Mouse (Mus musculus): Measurements from ENCODE around the gene Gm17374. TPM values are rescaled to one million over a fixed set of nuclear protein-coding genes. Genes with fewer than 3 reads are reported as not detected.
"Not testable (repeated sequence)": the region's sequence is repeated elsewhere in the genome, so short reads cannot be mapped to it uniquely, and the experiment has no call there.

Gene Gm17374
- not detected in 2 replicates for polyA plus RNA-seq (2015; fragmentation: Nextera tagmentation; extraction: Ambion mirVana)

DNA sequence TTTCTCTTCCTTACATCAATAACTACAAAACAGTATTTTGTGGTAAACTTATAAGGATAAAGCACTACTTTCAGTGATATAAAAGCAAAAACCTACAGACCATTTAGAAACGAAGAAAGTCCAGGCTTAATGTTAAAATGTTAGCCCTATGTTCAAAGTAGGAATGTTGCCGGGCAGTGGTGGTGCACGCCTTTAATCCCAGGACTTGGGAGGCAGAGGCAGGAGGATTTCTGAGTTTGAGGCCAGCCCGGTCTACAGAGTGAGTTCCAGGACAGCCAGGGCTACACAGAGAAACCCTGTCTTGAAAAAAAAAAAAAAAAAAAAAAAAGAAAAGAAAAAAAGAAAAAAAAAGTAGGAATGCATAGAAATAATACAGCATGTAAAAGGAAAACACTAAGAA, at the start of gene Gm17374:
Gm17374 (plus strand) TSS at position 301 of the 400 bp plus-strand sequence.
- WGBS = 93% methylated on average over 4 of the region's 4 CpGs

DNA sequence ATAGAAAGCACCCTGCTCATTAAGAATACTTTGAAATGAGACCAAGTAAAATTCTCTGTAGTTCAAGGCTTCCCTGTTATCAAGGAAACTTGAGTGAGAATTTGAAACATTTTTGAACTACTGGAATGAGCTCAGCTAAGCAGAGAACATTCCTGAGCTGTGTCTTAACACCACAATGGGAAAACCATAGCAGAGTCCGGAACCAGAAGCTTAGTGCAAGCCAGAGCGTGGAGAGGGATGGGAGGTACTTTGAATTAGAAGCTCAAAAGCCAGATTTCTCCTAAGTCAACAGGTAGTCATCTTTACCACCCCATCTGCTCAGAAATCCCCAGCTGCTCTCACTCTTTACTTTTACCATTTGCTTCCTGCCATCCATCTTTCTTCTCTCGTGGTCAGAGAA, 46.9 kb upstream of the Gm17374 start:
- no peak overlapping the region for H3K4me3 ChIP-seq (replicated peaks; ENCODE audit: low read length)
- H3K4me1 ChIP-seq (replicated peaks; ENCODE audit: control insufficient read depth, insufficient read depth, low read length) = no peaks in the 10 kb centered on the region
- H3K27me3 ChIP-seq (replicated peaks; ENCODE audit: control insufficient read depth, insufficient read depth, low read length) = no peaks in the 10 kb centered on the region
- no peak for ATAC-seq
- WGBS = 59% methylated on average over 3 of the region's 3 CpGs
- H3K4me2 ChIP-seq (ENCODE audit: low read length) = no peak overlapping the region
- H3K9me3 ChIP-seq (ENCODE audit: control insufficient read depth, low read length) = no peaks in the 10 kb centered on the region
- H3K9ac ChIP-seq (replicated peaks; ENCODE audit: low read depth, low read length) = no peak overlapping the region
- H3K27ac ChIP-seq (ENCODE audit: low read length) = no peak overlapping the region
- H3K36me3 ChIP-seq (ENCODE audit: control insufficient read depth, insufficient read depth) = no peaks in the 10 kb centered on the region

More for the DNA sequence above, at the start of gene Gm17374:
- H3K9ac ChIP-seq (replicated peaks; ENCODE audit: low read depth, low read length); H3K4me3 ChIP-seq (replicated peaks; ENCODE audit: low read length); ATAC-seq; H3K9me3 ChIP-seq (ENCODE audit: control insufficient read depth, low read length); H3K4me1 ChIP-seq (replicated peaks; ENCODE audit: control insufficient read depth, insufficient read depth, low read length); H3K27me3 ChIP-seq (replicated peaks; ENCODE audit: control insufficient read depth, insufficient read depth, low read length); H3K27ac ChIP-seq (ENCODE audit: low read length); H3K4me2 ChIP-seq (ENCODE audit: low read length): not testable (repeated sequence)
- peaks cover 14% of the 10 kb centered on the region; the same call in 1 of the 2 replicates for H3K36me3 ChIP-seq (ENCODE audit: control insufficient read depth, insufficient read depth)

DNA sequence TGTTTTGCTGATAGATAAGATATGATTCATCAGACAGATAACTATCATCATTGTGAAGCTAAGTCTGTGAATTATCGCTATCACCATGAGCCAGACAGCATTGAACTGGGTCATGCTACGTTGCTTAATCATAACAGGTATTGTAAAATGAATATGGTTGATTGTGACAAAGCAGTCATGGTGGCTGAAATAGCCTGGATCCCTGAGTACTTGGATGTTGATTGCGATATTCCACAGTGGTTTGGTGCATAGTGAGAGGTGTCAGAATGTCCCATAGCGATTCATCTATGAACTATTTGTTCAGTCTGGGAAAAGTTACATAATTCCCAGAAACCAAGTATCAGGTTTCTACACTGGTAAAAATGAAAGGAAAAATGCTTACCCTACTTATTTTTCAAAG, 44.2 kb upstream of the Gm17374 start:
- 90% methylated on average over 4 of the region's 4 CpGs for WGBS

DNA sequence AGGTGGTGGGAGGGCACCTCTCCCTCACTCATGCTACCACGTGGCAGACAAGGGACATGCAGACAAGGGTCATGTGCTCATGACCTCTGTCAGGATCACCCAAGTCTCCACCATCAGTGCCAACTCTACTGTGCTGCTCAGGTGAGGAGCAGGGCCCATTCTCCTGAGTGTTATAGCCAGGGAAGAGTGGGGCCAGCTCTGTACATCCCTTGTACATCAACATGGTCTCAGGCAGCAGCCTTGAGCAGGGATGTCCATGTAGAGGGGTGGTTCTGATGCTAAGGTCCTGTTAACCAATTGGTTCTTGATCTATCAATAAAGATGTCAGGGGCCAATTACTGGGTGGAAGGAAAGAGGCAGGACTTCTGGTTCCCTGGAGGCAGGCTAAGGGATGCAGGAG, 42.9 kb upstream of the Gm17374 start:
- Histone ChIP-seq H3K36me3 (ENCODE audit: control insufficient read depth, insufficient read depth) (no peaks in the 10 kb centered on the region), H3K27me3 (replicated peaks; ENCODE audit: control insufficient read depth, insufficient read depth, low read length) (no peaks in the 10 kb centered on the region), H3K9ac (replicated peaks; ENCODE audit: low read depth, low read length) (no peak overlapping the region), H3K4me1 (replicated peaks; ENCODE audit: control insufficient read depth, insufficient read depth, low read length) (no peaks in the 10 kb centered on the region), H3K27ac (ENCODE audit: low read length) (no peak overlapping the region), H3K9me3 (ENCODE audit: control insufficient read depth, low read length) (no peaks in the 10 kb centered on the region), H3K4me3 (replicated peaks; ENCODE audit: low read length) (no peak overlapping the region), H3K4me2 (ENCODE audit: low read length) (no peak overlapping the region)
- no peak for ATAC-seq
- 41% methylated on average over 1 of the region's 1 CpGs for WGBS

More for the DNA sequence above, 44.2 kb upstream of the Gm17374 start:
- no peak overlapping the region for H3K27ac ChIP-seq (ENCODE audit: low read length)
- H3K27me3 ChIP-seq (replicated peaks; ENCODE audit: control insufficient read depth, insufficient read depth, low read length) = no peaks in the 10 kb centered on the region
- ATAC-seq = no peak
- H3K4me3 ChIP-seq (replicated peaks; ENCODE audit: low read length) = no peak overlapping the region
- H3K9ac ChIP-seq (replicated peaks; ENCODE audit: low read depth, low read length) = no peak overlapping the region
- H3K9me3 ChIP-seq (ENCODE audit: control insufficient read depth, low read length) = no peaks in the 10 kb centered on the region
- no peak overlapping the region for H3K4me2 ChIP-seq (ENCODE audit: low read length)
- H3K4me1 ChIP-seq (replicated peaks; ENCODE audit: control insufficient read depth, insufficient read depth, low read length) = no peaks in the 10 kb centered on the region
- H3K36me3 ChIP-seq (ENCODE audit: control insufficient read depth, insufficient read depth) = no peaks in the 10 kb centered on the region

DNA sequence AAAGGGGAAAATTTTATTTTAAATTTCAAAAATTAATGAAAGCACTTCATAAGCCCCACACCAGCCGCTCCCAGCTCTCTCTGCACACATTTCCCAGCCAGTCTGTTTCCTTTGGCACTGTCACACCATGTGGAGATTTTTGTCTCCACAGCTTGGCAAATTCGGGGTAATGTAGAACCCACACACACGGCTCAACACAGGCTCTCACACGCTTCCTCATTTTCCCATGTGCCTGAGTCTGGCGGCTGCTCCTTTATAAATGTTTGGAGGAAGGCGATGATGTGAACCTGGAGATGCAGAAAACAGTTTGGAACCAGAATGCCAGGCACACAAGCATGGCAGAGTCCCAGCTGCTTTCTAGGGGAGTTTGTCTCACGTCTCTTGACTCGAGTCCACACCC, 38.0 kb upstream of the Gm17374 start:
- H3K9ac ChIP-seq (replicated peaks; ENCODE audit: low read depth, low read length) = no peak overlapping the region
- no peak overlapping the region for H3K4me3 ChIP-seq (replicated peaks; ENCODE audit: low read length)
- WGBS = 72% methylated on average over 8 of the region's 8 CpGs
- peak; percentile 87 for ATAC-seq
- H3K36me3 ChIP-seq (ENCODE audit: control insufficient read depth, insufficient read depth) = no peaks in the 10 kb centered on the region
- H3K4me2 ChIP-seq (ENCODE audit: low read length) = no peak overlapping the region
- no peaks in the 10 kb centered on the region for H3K27me3 ChIP-seq (replicated peaks; ENCODE audit: control insufficient read depth, insufficient read depth, low read length)
- H3K27ac ChIP-seq (ENCODE audit: low read length) = no peak overlapping the region
- H3K4me1 ChIP-seq (replicated peaks; ENCODE audit: control insufficient read depth, insufficient read depth, low read length) = no peaks in the 10 kb centered on the region
- H3K9me3 ChIP-seq (ENCODE audit: control insufficient read depth, low read length) = no peaks in the 10 kb centered on the region

DNA sequence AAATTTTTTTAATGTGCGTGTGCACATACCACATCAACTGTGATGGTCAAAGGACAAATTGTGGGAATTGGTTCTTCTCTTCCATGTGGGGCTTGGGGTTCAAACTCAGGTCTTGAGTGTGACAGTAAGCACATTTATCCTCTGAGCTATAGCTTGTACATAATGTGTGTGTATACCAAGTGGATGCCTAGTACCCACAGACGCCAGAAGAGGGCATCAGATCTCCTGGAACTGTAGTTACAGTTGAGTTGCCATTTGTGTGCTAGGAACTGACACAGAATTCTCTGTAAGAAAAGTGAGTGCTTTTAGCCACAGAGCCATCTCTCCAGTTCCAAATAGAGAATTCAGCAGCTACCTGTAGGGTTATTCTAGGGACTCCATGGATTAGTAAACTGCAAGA, 26.3 kb upstream of the Gm17374 start:
- Histone ChIP-seq H3K4me3 (replicated peaks; ENCODE audit: low read length) (no peak overlapping the region), H3K27me3 (replicated peaks; ENCODE audit: control insufficient read depth, insufficient read depth, low read length) (no peaks in the 10 kb centered on the region), H3K4me2 (ENCODE audit: low read length) (no peak overlapping the region), H3K9me3 (ENCODE audit: control insufficient read depth, low read length) (no peaks in the 10 kb centered on the region), H3K9ac (replicated peaks; ENCODE audit: low read depth, low read length) (no peak overlapping the region), H3K27ac (ENCODE audit: low read length) (no peak overlapping the region), H3K36me3 (ENCODE audit: control insufficient read depth, insufficient read depth) (peaks cover 19% of the 10 kb centered on the region), H3K4me1 (replicated peaks; ENCODE audit: control insufficient read depth, insufficient read depth, low read length) (no peaks in the 10 kb centered on the region)
- no peak for ATAC-seq
- 82% methylated on average over 2 of the region's 2 CpGs for WGBS

DNA sequence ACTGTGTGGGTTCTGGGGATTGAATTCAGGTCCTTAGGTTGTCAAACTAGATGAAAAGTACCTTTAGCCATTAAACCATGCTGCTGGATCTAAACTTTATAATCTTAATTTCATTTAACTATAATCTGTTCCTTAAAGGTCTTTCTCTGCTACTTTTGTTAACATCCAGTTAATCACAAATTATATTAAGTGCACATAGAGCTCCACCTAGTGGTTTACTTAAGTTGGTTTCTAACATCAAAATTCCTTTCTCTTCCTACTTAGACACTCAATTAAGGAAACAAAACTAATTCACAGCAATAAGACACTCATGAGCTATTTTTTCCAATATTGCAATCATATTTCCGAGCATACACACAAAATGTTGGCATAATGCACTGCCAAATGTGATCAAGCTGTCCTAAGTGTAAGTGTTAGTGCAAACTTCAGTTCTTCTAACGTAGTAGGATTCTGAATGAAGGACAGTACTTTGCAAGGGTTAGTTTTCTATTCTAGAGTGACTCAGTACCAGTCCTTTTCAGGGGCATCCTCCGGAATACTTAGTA, 7.4 kb downstream of the Gm17374 start:
- Histone ChIP-seq H3K9me3 (ENCODE audit: control insufficient read depth, low read length) (no peaks in the 10 kb centered on the region), H3K27ac (ENCODE audit: low read length) (no peak overlapping the region)

DNA sequence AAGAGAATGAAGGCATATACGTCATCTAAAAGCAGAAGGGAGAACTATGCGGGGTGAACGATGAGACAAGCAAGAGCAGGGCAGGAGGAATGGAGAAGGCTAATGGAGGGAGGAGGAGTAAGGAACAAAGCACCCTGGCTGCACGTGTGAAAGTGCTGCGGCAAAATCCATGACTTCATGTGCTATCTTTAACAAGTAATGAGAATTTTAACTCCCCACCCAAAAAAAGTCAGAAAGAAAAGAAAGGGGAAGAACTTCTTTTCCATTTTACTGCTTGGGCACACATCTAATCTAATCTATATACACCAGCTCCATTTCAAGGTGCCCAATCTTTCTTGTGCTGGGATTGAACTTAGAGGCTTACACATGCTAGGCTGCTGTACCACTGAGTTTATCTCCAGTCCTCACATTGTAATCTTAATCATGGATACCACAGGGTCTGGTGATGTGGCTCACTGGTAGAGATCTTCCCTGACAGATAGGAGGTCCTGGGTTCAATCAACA, 11.6 kb downstream of the Gm17374 start:
- 95% methylated on average over 5 of the region's 5 CpGs for WGBS
- ATAC-seq = no peak
- Histone ChIP-seq H3K27me3 (replicated peaks; ENCODE audit: control insufficient read depth, insufficient read depth, low read length) (no peaks in the 10 kb centered on the region), H3K27ac (ENCODE audit: low read length) (no peak overlapping the region), H3K9me3 (ENCODE audit: control insufficient read depth, low read length) (no peaks in the 10 kb centered on the region), H3K4me3 (replicated peaks; ENCODE audit: low read length) (no peak overlapping the region), H3K4me2 (ENCODE audit: low read length) (no peak overlapping the region), H3K9ac (replicated peaks; ENCODE audit: low read depth, low read length) (no peak overlapping the region), H3K4me1 (replicated peaks; ENCODE audit: control insufficient read depth, insufficient read depth, low read length) (no peaks in the 10 kb centered on the region), H3K36me3 (ENCODE audit: control insufficient read depth, insufficient read depth) (peaks cover 18% of the 10 kb centered on the region)

More for the DNA sequence above, 7.4 kb downstream of the Gm17374 start:
- no peaks in the 10 kb centered on the region for H3K4me1 ChIP-seq (replicated peaks; ENCODE audit: control insufficient read depth, insufficient read depth, low read length)
- no peak for ATAC-seq
- no peaks in the 10 kb centered on the region for H3K27me3 ChIP-seq (replicated peaks; ENCODE audit: control insufficient read depth, insufficient read depth, low read length)
- no peak overlapping the region for H3K4me3 ChIP-seq (replicated peaks; ENCODE audit: low read length)
- no peak overlapping the region for H3K4me2 ChIP-seq (ENCODE audit: low read length)
- peaks cover 13% of the 10 kb centered on the region; the same call in 1 of the 2 replicates for H3K36me3 ChIP-seq (ENCODE audit: control insufficient read depth, insufficient read depth)
- WGBS = 82% methylated on average over 3 of the region's 3 CpGs
- H3K9ac ChIP-seq (replicated peaks; ENCODE audit: low read depth, low read length) = no peak overlapping the region

DNA sequence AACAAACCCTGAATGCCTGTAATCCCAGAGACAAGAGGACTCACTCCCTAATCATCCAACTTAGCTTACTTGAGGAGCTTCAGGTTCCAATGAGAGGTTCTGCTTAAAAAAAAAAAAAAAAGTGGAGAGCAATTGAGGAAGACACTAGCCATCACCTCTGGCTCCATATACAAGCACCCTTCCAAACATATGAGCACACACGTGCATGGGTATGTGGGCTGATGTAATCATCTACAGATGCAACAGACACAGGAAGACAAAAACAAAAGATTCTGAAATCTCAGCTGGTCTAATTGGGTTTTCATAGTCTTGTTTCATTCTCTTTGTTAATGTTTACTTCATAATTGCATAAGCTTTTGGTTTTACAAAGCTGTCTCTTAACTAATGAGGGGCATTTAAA, 17.2 kb downstream of the Gm17374 start:
- no peaks in the 10 kb centered on the region for H3K9me3 ChIP-seq (ENCODE audit: control insufficient read depth, low read length)
- H3K36me3 ChIP-seq (ENCODE audit: control insufficient read depth, insufficient read depth) = peaks cover 15% of the 10 kb centered on the region
- peaks cover 14% of the 10 kb centered on the region for H3K4me1 ChIP-seq (replicated peaks; ENCODE audit: control insufficient read depth, insufficient read depth, low read length)
- no peak overlapping the region for H3K4me3 ChIP-seq (replicated peaks; ENCODE audit: low read length)
- H3K9ac ChIP-seq (replicated peaks; ENCODE audit: low read depth, low read length) = no peak overlapping the region
- 83% methylated on average over 1 of the region's 1 CpGs for WGBS
- H3K27ac ChIP-seq (ENCODE audit: low read length) = no peak overlapping the region
- ATAC-seq = no peak
- no peaks in the 10 kb centered on the region for H3K27me3 ChIP-seq (replicated peaks; ENCODE audit: control insufficient read depth, insufficient read depth, low read length)
- no peak overlapping the region for H3K4me2 ChIP-seq (ENCODE audit: low read length)

Data from forebrain, embryonic 16.5 days (tissue).